Mouse (Mus musculus): ENCODE results near the gene Cdipt. TPM values are rescaled to one million over a fixed set of nuclear protein-coding genes. Genes with fewer than 3 reads are reported as not detected.

Cdipt gene
- polyA plus RNA-seq, 1 experiment = 154 TPM

DNA sequence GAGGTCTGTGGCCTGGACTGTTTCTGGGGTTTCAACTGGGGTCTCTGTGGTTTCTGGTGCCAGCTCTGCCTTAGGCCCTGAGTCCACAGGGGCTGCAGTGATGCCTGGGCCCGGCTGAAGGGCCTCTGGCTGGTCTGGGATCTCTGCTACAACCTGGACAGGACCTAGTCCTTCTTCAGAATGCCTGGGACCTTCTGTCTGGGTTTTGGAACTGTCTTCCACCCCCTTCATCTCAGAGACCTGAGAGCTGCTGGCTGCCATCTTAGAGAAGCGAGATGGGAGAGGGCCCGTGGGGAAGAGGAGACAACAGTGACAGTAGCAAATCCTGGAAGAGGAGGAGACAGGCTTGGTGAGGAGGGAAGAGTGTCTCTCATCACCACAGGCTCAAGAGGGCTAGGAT is 44.3 kb downstream of the Cdipt start:
- no peak for DNase-seq (ENCODE audit: low read depth in 1 of 2, low spot score in 2 of 2)
- Histone ChIP-seq H3K27me3 (ENCODE audit: control insufficient read depth, insufficient read depth, low read length) (no peaks in the 10 kb centered on the region), H3K4me1 (ENCODE audit: control insufficient read depth, insufficient read depth, insufficient read length) (peaks cover 37% of the 10 kb centered on the region), H3K4me3 (ENCODE audit: extremely low read depth, insufficient read depth, insufficient read length) (no peak overlapping the region), H3K27ac (ENCODE audit: insufficient read depth, low read length) (no peak overlapping the region), H3K36me3 (ENCODE audit: control insufficient read depth, insufficient read depth, low read length) (peaks cover 17% of the 10 kb centered on the region)
- WGBS = 84% methylated on average over 3 of the region's 3 CpGs
- TF ChIP-seq CTCF (IDR thresholded peaks at IDR 0.05; ENCODE audit: extremely low read depth, insufficient read depth, insufficient read length, insufficient replicate concordance) = no peak
- no peak for TF ChIP-seq POLR2A (IDR thresholded peaks at IDR 0.05; ENCODE audit: low read depth, low read length)

DNA sequence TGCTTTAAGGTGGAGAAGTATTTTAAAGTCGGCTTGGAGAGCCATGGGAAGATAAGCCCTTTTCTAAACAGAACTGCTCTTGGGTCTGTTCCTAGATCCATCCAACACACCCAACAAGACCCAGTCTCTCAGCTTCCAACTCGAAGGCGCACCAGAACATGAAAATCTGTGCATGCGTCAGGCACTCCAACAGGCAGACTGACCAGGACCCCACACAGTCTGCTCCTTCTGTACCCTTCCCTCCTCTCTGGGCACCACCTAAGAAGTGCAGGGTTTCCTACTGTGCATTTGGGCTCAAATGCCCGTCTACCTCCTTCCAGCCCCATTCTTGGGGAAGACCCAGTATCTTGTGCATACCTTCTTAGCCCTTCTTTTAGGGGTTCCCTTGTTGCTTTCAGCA is 44.8 kb downstream of the Cdipt start:
- Histone ChIP-seq H3K27me3 (ENCODE audit: control insufficient read depth, insufficient read depth, low read length) (no peaks in the 10 kb centered on the region), H3K36me3 (ENCODE audit: control insufficient read depth, insufficient read depth, low read length) (peaks cover 16% of the 10 kb centered on the region), H3K27ac (ENCODE audit: insufficient read depth, low read length) (peak overlapping the region; percentile 26; the same call in 1 of the 2 replicates), H3K4me1 (ENCODE audit: control insufficient read depth, insufficient read depth, insufficient read length) (peaks cover 37% of the 10 kb centered on the region), H3K4me3 (ENCODE audit: extremely low read depth, insufficient read depth, insufficient read length) (peak overlapping the region; percentile 43; the same call in 1 of the 2 replicates)
- DNase-seq (ENCODE audit: low read depth in 1 of 2, low spot score in 2 of 2) = no peak
- TF ChIP-seq CTCF (IDR thresholded peaks at IDR 0.05; ENCODE audit: extremely low read depth, insufficient read depth, insufficient read length, insufficient replicate concordance) = no peak
- no peak for TF ChIP-seq POLR2A (IDR thresholded peaks at IDR 0.05; ENCODE audit: low read depth, low read length)
- WGBS = 71% methylated on average over 5 of the region's 5 CpGs

DNA sequence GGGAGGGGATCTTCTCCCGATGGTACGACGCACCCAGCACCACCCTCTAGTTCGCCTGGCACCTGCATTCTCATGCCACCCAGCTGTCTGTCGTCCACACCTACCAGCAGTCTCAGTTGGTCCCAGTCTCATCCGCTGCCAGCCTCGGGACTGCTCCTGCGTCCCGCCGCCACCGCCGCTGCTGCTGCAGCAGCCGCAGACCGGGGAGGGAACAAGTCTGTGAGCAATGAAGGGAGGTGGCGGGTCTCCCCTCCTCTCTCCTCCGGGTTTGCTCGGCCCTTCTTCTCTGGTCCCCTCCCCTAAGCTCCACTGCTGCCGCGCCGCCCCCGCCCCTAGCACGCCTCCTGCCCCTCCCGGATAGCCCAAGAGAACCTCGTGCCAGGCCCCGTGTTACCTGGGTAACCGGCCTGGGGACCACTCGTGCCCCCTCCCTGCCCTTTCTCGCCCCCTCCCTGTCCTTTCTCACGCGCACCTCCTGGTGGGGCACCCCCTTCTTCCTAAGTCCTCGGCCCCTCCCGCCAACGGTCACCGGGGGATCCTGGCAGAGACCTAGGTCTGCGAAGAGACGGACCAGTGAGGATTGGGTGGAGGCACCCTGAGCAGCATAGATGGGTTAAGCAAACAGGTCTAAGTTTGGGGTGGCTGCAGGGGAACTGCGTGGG is 45.3 kb downstream of the Cdipt start, which contains the start of the genes Gm42742 and Prrt2:
Gm42742 (minus strand) TSS at position 197 of the 662 bp plus-strand sequence.
Prrt2 (minus strand) TSS at position 311 of the 662 bp plus-strand sequence.
- DNase-seq (ENCODE audit: low read depth in 1 of 2, low spot score in 2 of 2) = peak in 1 of 2 experiments; percentile 34
- peak within 1 kb of the TSS; percentile 26; the same call in 1 of the 2 replicates for H3K27ac ChIP-seq (ENCODE audit: insufficient read depth, low read length)

DNA sequence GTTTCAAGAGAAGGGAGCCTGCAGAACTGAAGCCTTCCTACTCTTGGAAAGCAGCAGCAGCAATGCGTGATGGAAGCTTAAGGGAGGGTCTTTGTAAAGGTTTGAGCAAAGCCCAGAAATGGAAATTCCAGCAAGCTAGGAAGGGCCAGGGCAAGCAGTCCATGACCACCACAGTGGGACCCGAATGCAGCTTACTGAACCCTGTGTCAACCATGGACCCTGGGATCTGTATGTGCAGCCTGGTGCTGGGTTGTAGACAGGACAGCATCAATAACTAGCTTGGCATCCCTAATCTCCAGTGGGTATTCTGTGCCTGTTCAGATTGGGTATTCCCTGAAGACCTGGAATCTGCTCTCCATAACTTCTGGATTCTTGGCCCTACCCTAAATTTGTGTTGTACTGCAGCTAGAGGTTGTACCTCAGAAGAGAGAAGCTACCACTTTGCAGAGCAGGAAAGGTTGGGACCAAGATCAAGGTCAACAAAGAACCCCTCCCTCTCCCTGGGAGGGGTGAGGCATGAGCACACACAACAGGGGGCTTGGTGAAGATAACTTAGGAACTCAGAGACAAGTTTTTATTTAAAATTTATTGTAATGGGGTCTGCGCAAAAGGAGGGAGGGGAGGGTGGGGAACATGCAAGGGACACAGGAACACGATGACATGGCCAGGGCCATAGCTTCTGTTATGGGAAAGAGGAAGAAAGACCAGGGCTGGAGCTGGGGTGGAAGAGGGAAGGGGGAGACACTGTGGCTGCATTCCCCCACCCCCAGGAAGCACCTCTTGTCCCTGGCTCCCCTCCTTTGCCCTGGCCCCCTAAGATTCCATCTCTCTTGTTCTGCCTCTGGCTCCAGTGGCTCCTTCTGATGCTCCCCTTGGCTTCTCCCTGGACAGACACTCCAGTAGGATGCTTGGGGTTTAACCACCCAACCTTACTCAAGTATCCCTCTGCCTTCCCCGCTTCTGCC is 46.1 kb downstream of the Cdipt start:
- WGBS = 54% methylated on average over 5 of the region's 5 CpGs
- no peaks in the 10 kb centered on the region for H3K27me3 ChIP-seq (ENCODE audit: control insufficient read depth, insufficient read depth, low read length)
- no peak for DNase-seq (ENCODE audit: low read depth in 1 of 2, low spot score in 2 of 2)
- peaks cover 16% of the 10 kb centered on the region for H3K36me3 ChIP-seq (ENCODE audit: control insufficient read depth, insufficient read depth, low read length)
- no peak overlapping the region; the same call in 1 of the 2 replicates for H3K4me3 ChIP-seq (ENCODE audit: extremely low read depth, insufficient read depth, insufficient read length)
- TF ChIP-seq CTCF (IDR thresholded peaks at IDR 0.05; ENCODE audit: extremely low read depth, insufficient read depth, insufficient read length, insufficient replicate concordance) (no peak), POLR2A (IDR thresholded peaks at IDR 0.05; ENCODE audit: low read depth, low read length) (no peak)
- H3K27ac ChIP-seq (ENCODE audit: insufficient read depth, low read length) = no peak overlapping the region
- H3K4me1 ChIP-seq (ENCODE audit: control insufficient read depth, insufficient read depth, insufficient read length) = peaks cover 37% of the 10 kb centered on the region

More for the DNA sequence above, 45.3 kb downstream of the Cdipt start, which contains the start of the genes Gm42742 and Prrt2:
- Histone ChIP-seq H3K36me3 (ENCODE audit: control insufficient read depth, insufficient read depth, low read length) (peaks cover 16% of the 10 kb centered on the region), H3K27me3 (ENCODE audit: control insufficient read depth, insufficient read depth, low read length) (no peaks in the 10 kb centered on the region), H3K4me3 (ENCODE audit: extremely low read depth, insufficient read depth, insufficient read length) (peak within 1 kb of the TSS; percentile 43; the same call in 1 of the 2 replicates), H3K4me1 (ENCODE audit: control insufficient read depth, insufficient read depth, insufficient read length) (peaks cover 37% of the 10 kb centered on the region)
- TF ChIP-seq CTCF (IDR thresholded peaks at IDR 0.05; ENCODE audit: extremely low read depth, insufficient read depth, insufficient read length, insufficient replicate concordance) = no peak
- TF ChIP-seq POLR2A (IDR thresholded peaks at IDR 0.05; ENCODE audit: low read depth, low read length) = no peak
- 3% methylated on average over 35 of the region's 37 CpGs for WGBS

DNA sequence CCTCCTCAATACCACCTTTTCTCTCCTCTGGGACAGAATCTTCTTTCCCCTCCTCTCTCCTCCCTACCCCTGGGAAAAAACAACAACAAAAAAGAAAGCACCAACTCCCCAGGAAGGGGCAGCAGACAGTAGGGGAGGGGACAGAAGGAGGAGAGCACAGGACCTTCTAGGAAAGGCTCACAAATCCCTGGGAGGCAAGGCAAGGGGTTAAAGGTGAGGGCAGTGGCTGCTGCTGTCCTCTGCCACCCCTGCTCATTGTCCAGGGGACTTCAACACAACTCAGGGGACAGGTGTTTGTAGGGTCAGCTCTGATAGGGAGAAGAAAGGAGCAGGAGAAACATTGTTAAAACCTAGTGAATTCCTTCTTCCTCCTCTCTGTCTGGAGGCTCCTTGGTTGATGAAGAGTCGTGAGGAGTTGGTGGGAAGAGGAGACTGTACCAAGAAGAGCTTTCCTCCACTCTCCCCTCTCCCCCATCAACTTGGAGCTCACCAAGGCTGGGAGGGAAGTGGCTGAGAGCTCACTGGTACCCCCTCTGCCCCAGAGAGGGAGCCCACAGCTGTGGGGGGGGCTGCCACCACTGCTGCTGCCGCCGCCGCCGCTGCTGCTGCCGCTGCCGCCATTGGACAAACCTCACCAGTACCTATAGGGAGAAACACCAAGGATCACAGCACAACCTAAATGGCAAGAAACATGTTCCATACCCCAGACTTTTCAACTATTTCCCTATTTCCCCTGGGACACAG is 47.0 kb downstream of the Cdipt start:
- 76% methylated on average over 7 of the region's 7 CpGs for WGBS
- no peak for TF ChIP-seq POLR2A (IDR thresholded peaks at IDR 0.05; ENCODE audit: low read depth, low read length)
- no peak for TF ChIP-seq CTCF (IDR thresholded peaks at IDR 0.05; ENCODE audit: extremely low read depth, insufficient read depth, insufficient read length, insufficient replicate concordance)
- DNase-seq (ENCODE audit: low read depth in 1 of 2, low spot score in 2 of 2) = no peak
- no peak overlapping the region for H3K27ac ChIP-seq (ENCODE audit: insufficient read depth, low read length)
- H3K27me3 ChIP-seq (ENCODE audit: control insufficient read depth, insufficient read depth, low read length) = no peaks in the 10 kb centered on the region
- no peak overlapping the region for H3K4me3 ChIP-seq (ENCODE audit: extremely low read depth, insufficient read depth, insufficient read length)
- H3K36me3 ChIP-seq (ENCODE audit: control insufficient read depth, insufficient read depth, low read length) = peaks cover 16% of the 10 kb centered on the region
- peaks cover 37% of the 10 kb centered on the region for H3K4me1 ChIP-seq (ENCODE audit: control insufficient read depth, insufficient read depth, insufficient read length)

DNA sequence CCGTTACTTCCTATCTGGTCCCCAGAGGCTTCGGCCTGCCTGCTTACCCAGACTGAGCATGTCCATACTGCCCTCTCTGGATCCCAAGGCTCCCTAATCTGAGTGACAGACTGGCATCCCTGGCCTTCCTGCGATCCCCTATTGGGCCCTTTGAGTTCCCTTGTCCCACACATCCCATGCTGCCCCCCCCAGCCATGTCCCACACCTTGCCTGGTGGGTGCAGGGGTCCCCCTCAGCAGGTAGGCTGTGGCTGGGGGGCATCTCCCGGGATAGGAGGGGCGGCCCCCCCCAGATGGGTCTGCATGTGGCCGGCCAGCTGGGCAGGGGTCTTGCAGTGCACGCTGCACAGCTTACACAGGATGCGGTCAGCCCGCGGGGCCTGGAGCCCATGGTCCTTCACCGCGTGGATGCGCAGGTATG is 47.6 kb downstream of the Cdipt start:
- H3K4me3 ChIP-seq (ENCODE audit: extremely low read depth, insufficient read depth, insufficient read length) = no peak overlapping the region
- no peak overlapping the region for H3K27ac ChIP-seq (ENCODE audit: insufficient read depth, low read length)
- TF ChIP-seq CTCF (IDR thresholded peaks at IDR 0.05; ENCODE audit: extremely low read depth, insufficient read depth, insufficient read length, insufficient replicate concordance) = no peak
- TF ChIP-seq POLR2A (IDR thresholded peaks at IDR 0.05; ENCODE audit: low read depth, low read length) = no peak
- peaks cover 43% of the 10 kb centered on the region for H3K4me1 ChIP-seq (ENCODE audit: control insufficient read depth, insufficient read depth, insufficient read length)
- WGBS = 71% methylated on average over 13 of the region's 13 CpGs
- H3K36me3 ChIP-seq (ENCODE audit: control insufficient read depth, insufficient read depth, low read length) = peaks cover 16% of the 10 kb centered on the region
- no peaks in the 10 kb centered on the region for H3K27me3 ChIP-seq (ENCODE audit: control insufficient read depth, insufficient read depth, low read length)
- DNase-seq (ENCODE audit: low read depth in 1 of 2, low spot score in 2 of 2) = no peak
